Mouse (Mus musculus): ENCODE results near the gene Tmem110. TPM values are rescaled to one million over a fixed set of nuclear protein-coding genes. Genes with fewer than 3 reads are reported as not detected.

The Tmem110 gene
- 10 to 100 TPM; 19.6 to 22.8 TPM for polyA plus RNA-seq (2017; shearing (Covaris generic))

GRCm38 (mm10) chr14:30825476-30826131 lies at the start of gene Tmem110:
Gene Tmem110, plus strand, starts transcription at chr14:30825590.

GRCm38 (mm10) chr14:30878958-30879571 lies 53.7 kb downstream of the Tmem110 start, which contains the start of gene Mustn1:
Gene Mustn1, plus strand, starts transcription at chr14:30879200.

GRCm38 (mm10) chr14:30886204-30886603 lies 60.8 kb downstream of the Tmem110 start, which contains the start of gene Itih4:
Gene Itih4, plus strand, starts transcription at chr14:30886476.

GRCm38 (mm10) chr14:30923375-30924105 lies 98.2 kb downstream of the Tmem110 start, which contains the start of gene Itih3:
Gene Itih3, minus strand, starts transcription at chr14:30923760.

Other genes starting within 250 kb of the Tmem110 start
- 100 to 1,000 TPM in 1 of 2 experiments, 10 to 100 TPM in 1; 97.7 to 104 TPM for gene Prkcd, start 199.4 kb upstream of the Tmem110 start, polyA plus RNA-seq (2017; shearing (Covaris generic))
- 10 to 100 TPM in 1 of 2 experiments, 1 to 10 TPM in 1; 9.9 to 15.6 TPM for gene Rft1, start 171.2 kb upstream of the Tmem110 start, polyA plus RNA-seq (2017; shearing (Covaris generic))
- 10 to 100 TPM; 15.1 to 15.3 TPM for gene Sfmbt1, start 110.7 kb upstream of the Tmem110 start, polyA plus RNA-seq (2017; shearing (Covaris generic))
- gene Mustn1, start 53.6 kb downstream of the Tmem110 start, polyA plus RNA-seq (2017; shearing (Covaris generic)), result 1 to 10 TPM in 1 of 2 experiments, under 1 TPM in 1; 0.92 to 1.7 TPM
- gene Itih4, start 60.9 kb downstream of the Tmem110 start, polyA plus RNA-seq (2017; shearing (Covaris generic)), result under 1 TPM in 1 of 2 experiments, not detected in 1; 0.18 TPM
- gene Itih3, start 98.2 kb downstream of the Tmem110 start, polyA plus RNA-seq (2017; shearing (Covaris generic)), result under 1 TPM; 0.05 to 0.20 TPM
- under 1 TPM in 1 of 2 experiments, not detected in 1; 0.27 TPM for gene Itih1, start 117.7 kb downstream of the Tmem110 start, polyA plus RNA-seq (2017; shearing (Covaris generic))
- gene Nek4, start 125.8 kb downstream of the Tmem110 start, polyA plus RNA-seq (2017; shearing (Covaris generic)), result 1 to 10 TPM; 4.7 to 6.2 TPM
- 10 to 100 TPM; 16.4 to 17.5 TPM for gene Glt8d1, start 175.8 kb downstream of the Tmem110 start, polyA plus RNA-seq (2017; shearing (Covaris generic))
- 100 to 1,000 TPM; 228 to 275 TPM for gene Spcs1, start 176.1 kb downstream of the Tmem110 start, polyA plus RNA-seq (2017; shearing (Covaris generic))
- gene Pbrm1, start 193.5 kb downstream of the Tmem110 start, polyA plus RNA-seq (2017; shearing (Covaris generic)), result 100 to 1,000 TPM; 125 to 150 TPM
- 10 to 100 TPM; 77.7 to 91.1 TPM for gene Gnl3, start 193.6 kb downstream of the Tmem110 start, polyA plus RNA-seq (2017; shearing (Covaris generic))

All from inflammation-experienced regulatory T-cells (primary cell).